Mouse (Mus musculus) adrenal gland, postnatal 25 days (tissue): ENCODE results near the gene Dctd. TPM values are rescaled to one million over a fixed set of nuclear protein-coding genes. Genes with fewer than 3 reads are reported as not detected.
"Not testable (repeated sequence)": the region's sequence is repeated elsewhere in the genome, so short reads cannot be mapped to it uniquely, and the experiment has no call there.

Experiments
- DNase-seq: peaks from one replicate; pipeline ENCODE4 v3.0.0; 2021; ENCODE audit warnings: mixed read lengths
- total RNA-seq: library from RNA; stranded (reverse); gene quantifications from 2 replicates; pipeline ENCODE4 v1.2.3, GENCODE M21; 2021

The Dctd gene
- total RNA-seq, 1 experiment from 2014 or later = 6.5 TPM

DNA sequence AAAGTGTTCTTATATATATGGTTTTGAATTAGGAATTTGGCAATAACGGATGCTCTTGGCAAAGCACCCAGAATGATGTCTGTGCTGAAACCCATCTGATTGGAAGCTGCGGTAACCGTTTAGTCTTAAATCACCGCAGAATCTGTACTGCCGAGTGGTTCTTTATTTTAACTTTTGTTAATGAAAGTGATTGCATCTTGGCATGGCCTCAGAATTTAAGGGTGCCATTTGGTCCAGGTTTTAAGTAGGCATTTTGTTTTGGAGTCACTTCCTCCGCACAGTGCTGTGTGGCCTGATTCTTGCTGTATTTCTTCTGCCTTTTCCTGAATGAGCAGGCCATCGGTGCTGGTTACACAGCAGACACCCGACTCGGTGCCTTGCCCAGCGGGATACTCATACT, 47.6 kb downstream of the Dctd start:
- DNase-seq = no peak

DNA sequence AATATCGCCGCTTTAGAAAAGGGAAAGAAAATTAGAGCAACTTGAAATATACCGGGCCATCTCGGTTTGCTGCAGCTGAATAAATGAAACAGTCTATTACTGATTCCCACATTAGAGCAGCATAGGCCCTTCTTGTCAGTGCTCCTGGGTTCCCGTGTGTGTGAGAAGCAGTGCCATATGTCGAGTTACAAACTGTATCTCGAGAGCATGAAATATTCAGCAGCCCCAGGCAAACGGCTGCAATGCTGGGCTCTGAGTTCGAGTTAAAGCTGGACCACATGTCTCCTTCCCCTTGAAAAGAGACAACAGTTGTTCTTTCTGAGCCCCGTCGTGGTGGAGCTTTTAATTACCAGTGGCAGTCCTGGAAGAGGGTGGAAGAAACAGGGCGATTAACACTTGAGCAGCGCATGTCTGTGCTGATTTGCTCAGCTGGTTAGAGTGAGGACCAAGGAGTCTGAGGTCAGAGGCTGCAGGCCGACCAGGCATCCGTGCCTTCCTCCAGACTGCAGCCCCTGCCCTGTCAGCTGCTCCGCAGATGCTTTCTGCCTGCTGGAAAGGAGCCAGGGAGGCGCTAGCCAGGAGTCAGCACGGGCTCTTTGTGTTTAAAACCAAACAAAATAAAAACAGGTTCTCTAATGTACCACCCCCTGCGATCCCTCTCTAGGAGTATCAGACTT, 53.3 kb downstream of the Dctd start:
- peak; percentile 44 for DNase-seq

DNA sequence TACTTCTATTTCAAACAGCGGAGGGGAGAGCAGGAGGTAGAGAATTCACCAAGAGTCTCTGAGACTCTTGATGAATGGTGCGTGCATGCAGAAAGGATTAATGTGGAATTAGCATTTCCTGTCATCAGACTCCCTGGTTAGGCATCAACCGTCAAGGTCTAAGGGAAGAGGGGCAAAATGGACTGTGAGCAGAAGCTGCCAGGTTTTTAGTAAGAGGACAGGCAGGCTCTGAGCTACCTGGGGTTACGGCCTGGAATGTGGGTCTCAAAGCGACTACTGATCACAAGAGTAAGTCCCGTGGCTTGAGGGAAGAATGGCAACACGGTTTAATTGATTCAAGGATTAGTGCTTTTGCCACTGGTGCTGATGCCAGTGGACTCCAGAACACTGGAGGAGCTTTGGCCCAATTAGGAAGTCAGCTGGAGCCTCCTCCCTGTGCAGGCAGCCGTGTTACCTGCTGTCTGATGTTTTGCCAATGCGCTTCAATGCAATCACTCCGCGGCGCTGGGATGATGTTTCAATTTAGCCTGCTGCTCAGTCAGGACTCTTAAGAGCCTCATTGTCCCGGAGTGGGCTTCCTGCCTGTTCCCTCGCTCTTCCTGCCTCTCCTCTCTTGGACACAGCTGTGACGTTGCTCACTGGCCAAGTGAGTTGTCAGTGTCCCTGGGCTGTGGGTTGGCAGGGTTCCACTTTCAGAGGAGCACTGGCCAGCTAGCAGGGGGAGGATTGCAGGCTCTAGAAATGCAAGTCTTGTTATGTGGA, 54.6 kb downstream of the Dctd start:
- DNase-seq = peak; percentile 79

DNA sequence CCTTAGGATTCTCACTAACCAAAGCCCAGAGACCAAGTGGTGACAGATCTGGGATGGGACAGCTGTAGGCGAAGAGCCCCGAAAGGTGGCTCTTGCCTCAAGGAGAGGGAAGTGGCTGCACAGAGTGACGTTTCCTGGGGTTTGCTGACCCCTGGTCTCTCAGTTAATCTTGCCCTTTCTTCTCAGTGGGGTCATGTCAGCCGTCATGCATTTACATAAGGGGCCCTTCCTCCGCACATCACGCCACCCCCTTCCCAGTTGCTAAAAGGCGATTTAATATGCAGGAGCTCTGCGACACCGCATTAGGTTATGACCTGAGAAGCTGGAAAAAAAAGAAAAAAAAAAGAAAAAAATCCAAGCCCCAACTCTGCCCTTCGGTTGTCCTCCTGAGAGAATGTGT, 58.8 kb downstream of the Dctd start:
- no peak for DNase-seq

DNA sequence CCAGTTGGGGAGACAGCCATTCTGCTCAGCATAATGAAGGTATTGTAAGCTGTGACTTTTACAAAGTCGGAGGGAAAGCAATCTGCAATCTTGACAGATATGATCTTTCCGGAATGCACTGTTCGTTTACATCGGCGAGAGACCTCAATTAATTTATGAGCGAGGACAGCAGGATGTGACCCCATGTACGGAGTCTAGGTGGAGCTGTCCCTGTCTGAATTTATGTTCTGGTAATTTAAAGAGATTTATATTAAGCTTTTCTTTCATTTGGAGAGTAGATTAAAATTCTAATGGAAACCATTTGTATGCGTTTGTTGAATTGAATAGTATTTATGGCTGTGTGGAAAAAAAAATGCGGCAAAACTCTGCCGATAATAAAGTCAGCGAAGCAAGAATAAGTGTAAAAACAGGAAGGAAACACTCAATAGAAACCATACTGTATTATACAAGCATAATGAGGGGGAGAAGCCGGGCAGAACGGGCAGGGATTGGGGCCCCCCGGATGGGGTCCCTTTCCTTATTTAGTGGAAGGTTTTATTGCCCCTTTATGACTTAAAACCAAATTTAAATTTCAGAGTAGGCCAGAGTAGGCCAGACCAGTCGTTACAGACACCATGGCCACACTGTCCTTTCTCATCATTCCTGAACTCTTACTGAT, 59.8 kb downstream of the Dctd start:
- no peak for DNase-seq

DNA sequence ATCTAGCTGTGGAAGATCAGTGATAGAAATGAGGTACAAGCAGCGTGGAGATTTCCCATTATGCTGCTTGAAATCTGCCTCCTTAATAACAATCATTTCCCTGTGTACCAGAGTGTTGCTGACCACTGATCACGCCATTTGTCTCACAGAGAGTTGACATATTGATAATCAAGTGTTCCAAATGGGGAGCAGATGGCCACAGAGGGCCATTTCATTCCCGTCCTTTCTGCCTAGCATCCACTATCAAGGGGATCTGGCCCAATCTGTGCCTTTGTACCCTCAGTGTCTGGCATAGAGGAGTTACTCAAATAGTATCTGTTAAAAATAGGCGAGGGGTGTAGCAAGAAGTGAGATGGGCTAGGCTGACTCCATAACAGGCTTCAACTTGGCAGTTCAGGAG, 78.5 kb downstream of the Dctd start:
- DNase-seq = no peak

DNA sequence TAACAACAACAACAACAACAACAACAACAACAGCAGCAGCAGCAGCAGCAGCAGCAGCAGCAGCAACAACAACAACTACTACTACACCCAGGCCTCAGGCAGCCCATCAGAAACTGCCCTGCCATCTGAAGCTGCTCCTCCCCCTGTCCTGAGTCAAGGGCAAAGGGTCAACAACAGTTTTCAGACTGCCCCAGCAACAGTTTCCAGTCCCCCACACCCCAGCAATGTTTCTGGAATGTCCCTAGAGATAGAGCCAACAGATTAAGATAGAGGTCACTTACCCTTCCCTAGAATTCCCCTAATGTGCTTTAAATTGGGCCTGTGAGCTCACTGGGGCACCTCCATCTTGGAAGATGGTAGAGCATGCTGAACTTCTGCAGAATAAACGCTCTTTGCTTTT, 79.0 kb downstream of the Dctd start:
- no peak for DNase-seq

DNA sequence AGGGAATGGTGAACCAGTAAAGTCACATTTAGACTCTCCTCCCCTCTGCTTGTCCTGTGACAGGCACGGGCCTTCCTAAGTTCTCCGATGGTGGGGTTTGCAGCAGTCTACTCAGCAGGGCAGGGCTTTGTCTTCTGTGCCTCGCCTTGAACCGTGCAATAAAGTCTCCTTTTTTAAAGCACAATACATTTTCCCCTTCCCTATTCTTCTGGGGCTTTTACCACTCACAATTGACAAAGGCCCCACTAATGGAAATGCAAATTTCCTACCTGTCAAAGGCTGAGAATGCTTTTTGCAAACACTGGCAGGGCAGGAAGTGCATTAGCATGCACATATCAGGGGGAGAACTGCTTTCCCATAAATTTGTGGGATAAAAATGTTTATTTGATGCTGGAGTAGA, 80.1 kb downstream of the Dctd start:
- DNase-seq = no peak

DNA sequence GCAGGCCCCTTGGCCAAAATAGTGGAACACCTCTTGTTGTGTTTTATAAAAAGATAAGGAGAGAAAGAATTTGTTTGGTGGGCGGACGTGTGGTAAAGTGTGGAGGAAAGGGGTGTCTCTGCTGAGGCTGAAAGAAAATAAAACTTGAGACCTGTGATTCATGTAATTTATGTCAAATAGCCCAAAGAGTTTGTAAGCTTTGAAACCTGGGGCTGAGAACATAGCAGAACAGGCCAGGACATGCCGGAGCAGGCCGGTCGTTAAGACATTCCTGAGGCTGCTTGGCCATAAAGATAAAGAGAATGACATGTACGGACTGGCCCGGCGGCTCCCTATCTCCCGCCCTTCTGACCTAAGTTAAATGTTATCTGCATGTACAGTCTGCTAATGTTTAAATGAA, 81.3 kb downstream of the Dctd start:
- not testable (repeated sequence) for DNase-seq

DNA sequence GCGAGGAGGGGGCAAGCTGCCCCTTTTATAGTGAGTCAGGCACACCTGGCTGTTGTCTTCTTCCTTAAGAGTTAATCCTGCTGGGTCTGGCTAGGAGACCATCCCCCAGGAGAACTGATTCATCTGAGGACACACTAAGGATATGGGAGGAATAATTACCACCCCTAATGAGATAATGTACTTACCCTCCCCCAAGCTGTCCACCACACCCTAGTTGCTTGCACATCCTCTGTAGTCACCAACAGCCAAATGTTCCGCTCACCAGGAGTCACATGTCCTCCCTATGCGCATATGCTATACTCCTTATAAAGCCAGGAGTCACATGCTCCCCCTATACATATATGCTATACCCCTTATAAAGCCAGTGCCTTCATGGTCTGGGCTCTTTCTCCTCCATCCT, 82.1 kb downstream of the Dctd start:
- DNase-seq = no peak

DNA sequence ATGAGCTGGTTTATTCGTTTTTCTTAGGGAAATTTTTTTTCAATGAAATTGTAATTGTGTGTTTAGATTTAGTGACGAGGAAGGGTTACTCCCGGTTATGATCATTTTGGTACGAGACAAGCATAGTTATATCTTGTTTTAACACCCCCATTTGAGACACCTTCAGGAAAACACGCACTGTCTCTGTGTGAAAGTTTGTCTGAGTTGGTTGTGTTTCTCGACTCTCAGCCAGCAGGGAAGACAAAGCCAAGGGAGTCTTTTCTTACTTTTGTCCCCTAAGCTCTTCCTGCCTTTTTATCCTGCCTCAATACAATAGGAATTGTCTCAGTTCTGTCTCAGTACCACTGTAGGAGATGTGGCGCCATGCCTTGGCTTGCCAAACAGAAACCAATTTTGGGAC, 84.9 kb downstream of the Dctd start:
- no peak for DNase-seq

DNA sequence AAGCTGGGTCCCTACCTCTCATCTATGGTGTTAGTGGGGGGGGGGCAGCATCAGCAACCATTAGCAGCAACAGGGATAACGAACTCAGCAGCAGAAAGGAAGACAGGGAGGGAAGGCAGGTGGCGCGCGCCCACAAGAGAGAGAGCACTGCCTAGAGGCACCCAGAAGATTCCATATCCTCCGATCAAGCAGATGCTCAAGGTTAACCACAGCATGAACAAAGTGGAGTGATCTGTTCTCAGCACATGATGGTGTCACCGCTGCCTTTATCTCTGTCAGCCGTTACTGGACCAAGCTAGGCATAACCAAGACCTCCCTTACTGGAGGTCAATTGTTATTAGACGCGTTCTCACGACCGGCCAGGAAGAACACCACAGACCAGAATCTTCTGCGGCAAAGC, 89.7 kb downstream of the Dctd start:
- no peak for DNase-seq

DNA sequence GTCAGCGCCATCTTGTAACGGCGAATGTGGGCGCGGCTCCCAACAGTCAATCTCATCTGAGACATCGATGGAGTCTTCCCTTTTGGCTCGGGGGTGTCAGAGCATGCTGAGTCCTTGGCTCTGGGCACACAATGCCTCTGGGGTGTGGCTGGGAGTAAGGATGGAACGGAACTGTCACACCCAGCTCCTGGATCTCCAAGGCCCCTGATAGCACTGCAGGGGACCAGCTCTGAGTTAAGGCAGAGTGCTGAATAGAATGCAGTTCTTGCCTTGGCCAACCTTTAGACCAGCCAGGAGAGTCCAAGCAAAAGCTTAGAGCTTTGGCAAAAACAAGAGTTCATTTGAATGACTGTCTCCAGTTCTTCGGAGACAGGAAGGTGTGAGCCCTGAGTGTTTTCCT, 97.1 kb downstream of the Dctd start:
- no peak for DNase-seq

DNA sequence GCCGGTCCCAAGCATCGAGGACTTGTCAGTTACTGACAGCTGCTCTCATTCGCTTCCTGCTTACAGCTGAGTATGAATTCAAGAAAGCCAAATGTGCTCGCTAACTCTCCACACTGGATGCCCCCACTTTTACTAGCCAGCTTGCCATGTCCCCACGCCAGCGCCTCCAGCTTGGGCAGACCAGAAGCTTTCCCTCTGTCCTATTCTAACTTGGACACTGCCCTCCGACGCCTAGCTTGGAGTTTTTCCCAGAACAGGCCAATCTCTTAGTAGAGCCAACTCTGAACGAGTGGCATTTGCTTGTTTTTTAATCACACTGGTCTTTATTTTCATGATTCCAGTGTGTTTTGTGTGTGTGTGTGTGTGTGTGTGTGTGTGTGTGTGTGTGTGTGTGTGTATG, 100.3 kb downstream of the Dctd start:
- DNase-seq = no peak

DNA sequence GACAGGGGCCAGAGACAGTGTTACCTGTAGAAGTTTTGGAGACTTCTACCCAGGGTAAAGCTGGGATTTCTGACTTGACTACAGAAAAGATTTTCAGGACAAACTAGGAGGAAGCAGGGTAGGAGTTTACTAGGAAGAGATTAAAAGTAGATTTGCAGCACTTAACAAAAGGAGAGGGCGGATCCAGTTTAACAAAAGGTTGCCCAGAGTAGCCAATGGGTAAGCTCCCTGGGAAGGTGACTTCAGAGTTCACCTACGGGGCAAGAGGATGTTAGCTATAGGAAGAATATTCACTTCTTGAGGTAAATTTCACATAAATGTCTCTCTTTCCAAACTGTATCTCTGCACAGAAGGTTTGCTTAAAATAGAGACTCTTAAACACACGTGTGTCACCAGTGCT, 103.7 kb downstream of the Dctd start:
- DNase-seq = no peak

Other genes starting within 250 kb of the Dctd start
- gene Wwc2, start 108.2 kb upstream of the Dctd start, total RNA-seq = 23.0 and 27.0 TPM in 2 replicates